Mouse (Mus musculus) forebrain, embryonic 16.5 days (tissue): ENCODE measurements around the gene Sohlh2. TPM values are rescaled to one million over a fixed set of nuclear protein-coding genes. Genes with fewer than 3 reads are reported as not detected.

Experiments used
- ATAC-seq: fragments of 200-750 bp; cut with Nextera tagmentation; 2 replicates; pipeline ENCODE4 v1.8.0; 2017; ENCODE audit warnings: mild to moderate bottlenecking, moderate library complexity
- H3K27ac ChIP-seq: fragments of 300-500 bp; sonication (generic); 2 replicates; pipeline ENCODE4 v1.5.1; 2014; ENCODE audit warnings: low read length, control low read depth
- H3K27me3 ChIP-seq: fragments of 300-500 bp; sonication (generic); replicated peaks from 2 replicates; pipeline ENCODE4 v1.6.1; 2014; ENCODE audit warnings: low read length; ENCODE audit not compliant: control insufficient read depth, insufficient read depth
- H3K36me3 ChIP-seq: fragments of 300-500 bp; sonication (generic); 2 replicates; pipeline ENCODE4 v1.6.1; 2014; ENCODE audit not compliant: control insufficient read depth, insufficient read depth
- H3K4me1 ChIP-seq: fragments of 300-500 bp; sonication (generic); replicated peaks from 2 replicates; pipeline ENCODE4 v1.6.1; 2014; ENCODE audit warnings: low read length; ENCODE audit not compliant: control insufficient read depth, insufficient read depth
- H3K4me2 ChIP-seq: fragments of 300-500 bp; sonication (generic); 2 replicates; pipeline ENCODE4 v1.6.1; 2014; ENCODE audit warnings: mild to moderate bottlenecking, low read length, control low read depth
- H3K4me3 ChIP-seq: fragments of 300-500 bp; sonication (generic); replicated peaks from 2 replicates; pipeline ENCODE4 v1.5.1; 2014; ENCODE audit warnings: mild to moderate bottlenecking, low read length, control low read depth
- H3K9ac ChIP-seq: fragments of 300-500 bp; sonication (generic); replicated peaks from 2 replicates; pipeline ENCODE4 v1.6.1; 2014; ENCODE audit warnings: low read depth, low read length, control low read depth
- H3K9me3 ChIP-seq: fragments of 300-500 bp; sonication (generic); 2 replicates; pipeline ENCODE4 v1.6.1; 2016; ENCODE audit warnings: low read length; ENCODE audit not compliant: control insufficient read depth
- WGBS: fragments of 180-500 bp; shearing (Covaris S2); extraction: QIAGEN DNeasy Blood & Tissue Kit; methylation state at CpG from one replicate; pipeline ENCODE4 v1.1.7; 2014; 5-methylcytosine and 5-hydroxymethylcytosine counted together
- polyA plus RNA-seq: library from polyadenylated mRNA; unstranded; fragments of >200 nt; fragmentation: Nextera tagmentation; extraction: Ambion mirVana; gene quantifications from 2 replicates; pipeline ENCODE4 v1.2.1, GENCODE M21; 2015

Gene Sohlh2
- polyA plus RNA-seq, 1 experiment from 2014 or later: not detected

GRCm38 (mm10) chr3:55152673-55153334 lies 29.0 kb upstream of the Sohlh2 start:
- Histone ChIP-seq H3K27ac (no peak overlapping the region), H3K9ac (no peak overlapping the region), H3K36me3 (no peaks in the 10 kb centered on the region), H3K4me3 (no peak overlapping the region), H3K4me2 (no peak overlapping the region), H3K27me3 (no peaks in the 10 kb centered on the region), H3K4me1 (0 out of 2 replicates have a peak, but pooled peaks cover 2% of the 10 kb centered on the region), H3K9me3 (no peaks in the 10 kb centered on the region)
- peak; percentile 47 for ATAC-seq
- WGBS: 66% methylated on average over 6 of the region's 6 CpGs

- Histone ChIP-seq H3K27ac (no peak overlapping the region), H3K4me2 (no peak overlapping the region), H3K4me1 (0 out of 2 replicates have a peak, but pooled peaks cover 2% of the 10 kb centered on the region), H3K9ac (no peak overlapping the region), H3K36me3 (no peaks in the 10 kb centered on the region), H3K27me3 (no peaks in the 10 kb centered on the region), H3K9me3 (no peaks in the 10 kb centered on the region), H3K4me3 (no peak overlapping the region)
- no peak for ATAC-seq
- 87% methylated on average over 7 of the region's 7 CpGs for WGBS
Observed at GRCm38 (mm10) chr3:55154163-55154562, 27.7 kb upstream of the Sohlh2 start.

GRCm38 (mm10) chr3:55157413-55157812 lies 24.4 kb upstream of the Sohlh2 start:
- 48% methylated on average over 5 of the region's 5 CpGs for WGBS
- 0 out of 2 replicates have a peak, but pooled peaks cover 2% of the 10 kb centered on the region for H3K4me1 ChIP-seq
- H3K36me3 ChIP-seq: no peaks in the 10 kb centered on the region
- H3K9ac ChIP-seq: no peak overlapping the region
- H3K27me3 ChIP-seq: no peaks in the 10 kb centered on the region
- no peak overlapping the region for H3K27ac ChIP-seq
- H3K9me3 ChIP-seq: no peaks in the 10 kb centered on the region
- no peak overlapping the region for H3K4me2 ChIP-seq
- no peak overlapping the region for H3K4me3 ChIP-seq
- ATAC-seq: peak; percentile 58

GRCm38 (mm10) chr3:55161144-55161543 lies 20.7 kb upstream of the Sohlh2 start:
- H3K27me3 ChIP-seq: no peaks in the 10 kb centered on the region
- H3K9me3 ChIP-seq: no peaks in the 10 kb centered on the region
- 46% methylated on average over 7 of the region's 7 CpGs for WGBS
- H3K36me3 ChIP-seq: no peaks in the 10 kb centered on the region
- H3K4me1 ChIP-seq: 0 out of 2 replicates have a peak, but pooled peaks cover 2% of the 10 kb centered on the region
- H3K4me2 ChIP-seq: no peak overlapping the region
- H3K27ac ChIP-seq: no peak overlapping the region
- no peak overlapping the region for H3K9ac ChIP-seq
- ATAC-seq: no peak
- H3K4me3 ChIP-seq: no peak overlapping the region

GRCm38 (mm10) chr3:55163510-55163909 lies 18.3 kb upstream of the Sohlh2 start:
- Histone ChIP-seq H3K9ac (no peak overlapping the region), H3K4me3 (no peak overlapping the region), H3K9me3 (no peaks in the 10 kb centered on the region), H3K4me2 (no peak overlapping the region), H3K4me1 (no peaks in the 10 kb centered on the region), H3K27ac (no peak overlapping the region), H3K27me3 (no peaks in the 10 kb centered on the region), H3K36me3 (no peaks in the 10 kb centered on the region)
- WGBS: 48% methylated on average over 4 of the region's 4 CpGs
- no peak for ATAC-seq

- H3K4me1 ChIP-seq: no peaks in the 10 kb centered on the region
- H3K9ac ChIP-seq: no peak overlapping the region
- H3K27ac ChIP-seq: no peak overlapping the region
- no peak overlapping the region for H3K4me3 ChIP-seq
- H3K27me3 ChIP-seq: no peaks in the 10 kb centered on the region
- no peaks in the 10 kb centered on the region for H3K36me3 ChIP-seq
- WGBS: 80% methylated on average over 3 of the region's 3 CpGs
- no peak overlapping the region for H3K4me2 ChIP-seq
- ATAC-seq: no peak
- H3K9me3 ChIP-seq: no peaks in the 10 kb centered on the region
Observed at GRCm38 (mm10) chr3:55172478-55172877, 9.3 kb upstream of the Sohlh2 start.

GRCm38 (mm10) chr3:55177271-55177670 lies 4.6 kb upstream of the Sohlh2 start:
- no peaks in the 10 kb centered on the region for H3K4me1 ChIP-seq
- no peaks in the 10 kb centered on the region for H3K36me3 ChIP-seq
- no peak overlapping the region for H3K9ac ChIP-seq
- no peak overlapping the region for H3K4me2 ChIP-seq
- ATAC-seq: no peak
- WGBS: 64% methylated on average over 6 of the region's 6 CpGs
- H3K4me3 ChIP-seq: no peak overlapping the region
- no peaks in the 10 kb centered on the region for H3K9me3 ChIP-seq
- H3K27ac ChIP-seq: no peak overlapping the region
- H3K27me3 ChIP-seq: no peaks in the 10 kb centered on the region

- ATAC-seq: no peak
- H3K27me3 ChIP-seq: no peaks in the 10 kb centered on the region
- WGBS: 93% methylated on average over 4 of the region's 4 CpGs
Observed at GRCm38 (mm10) chr3:55191668-55192067, 9.8 kb downstream of the Sohlh2 start.

GRCm38 (mm10) chr3:55193351-55193750 lies 11.5 kb downstream of the Sohlh2 start:
- no peaks in the 10 kb centered on the region for H3K9me3 ChIP-seq
- no peak overlapping the region for H3K4me2 ChIP-seq
- H3K27me3 ChIP-seq: no peaks in the 10 kb centered on the region
- no peaks in the 10 kb centered on the region for H3K36me3 ChIP-seq
- 56% methylated on average over 2 of the region's 2 CpGs for WGBS
- no peak for ATAC-seq
- no peak overlapping the region for H3K27ac ChIP-seq
- H3K9ac ChIP-seq: no peak overlapping the region
- no peak overlapping the region for H3K4me3 ChIP-seq
- H3K4me1 ChIP-seq: no peaks in the 10 kb centered on the region

More at GRCm38 (mm10) chr3:55191668-55192067, 9.8 kb downstream of the Sohlh2 start:
- no peak overlapping the region for H3K4me2 ChIP-seq
- no peaks in the 10 kb centered on the region for H3K4me1 ChIP-seq
- no peak overlapping the region for H3K27ac ChIP-seq
- no peaks in the 10 kb centered on the region for H3K9me3 ChIP-seq
- no peak overlapping the region for H3K4me3 ChIP-seq
- no peaks in the 10 kb centered on the region for H3K36me3 ChIP-seq
- H3K9ac ChIP-seq: no peak overlapping the region

GRCm38 (mm10) chr3:55194792-55195191 lies 13.0 kb downstream of the Sohlh2 start:
- no peak for ATAC-seq
- WGBS: 34% methylated on average over 8 of the region's 8 CpGs
- no peaks in the 10 kb centered on the region for H3K27me3 ChIP-seq
- no peak overlapping the region for H3K27ac ChIP-seq
- H3K4me1 ChIP-seq: no peaks in the 10 kb centered on the region
- H3K36me3 ChIP-seq: no peaks in the 10 kb centered on the region
- no peaks in the 10 kb centered on the region for H3K9me3 ChIP-seq
- H3K4me2 ChIP-seq: no peak overlapping the region
- H3K9ac ChIP-seq: no peak overlapping the region
- no peak overlapping the region for H3K4me3 ChIP-seq
